Mouse (Mus musculus) thymus, adult 18-20 months (tissue): ENCODE measurements around the gene Exoc2.

Experiments used
- DNase-seq, 2 experiments: peaks; one replicate each; pipeline ENCODE4 v3.0.0; 2022; ENCODE audit warnings: mixed read lengths in 2 of 2

Exoc2 gene

GRCm38 (mm10) chr13:30814256-30814655, 159.6 kb downstream of the Exoc2 start:
- DNase-seq = no peak

GRCm38 (mm10) chr13:30813464-30813863, 160.4 kb downstream of the Exoc2 start:
- no peak for DNase-seq

GRCm38 (mm10) chr13:30809240-30809639, 164.7 kb downstream of the Exoc2 start:
- no peak for DNase-seq

GRCm38 (mm10) chr13:30802336-30802955, 171.4 kb downstream of the Exoc2 start:
- no peak for DNase-seq

DNA sequence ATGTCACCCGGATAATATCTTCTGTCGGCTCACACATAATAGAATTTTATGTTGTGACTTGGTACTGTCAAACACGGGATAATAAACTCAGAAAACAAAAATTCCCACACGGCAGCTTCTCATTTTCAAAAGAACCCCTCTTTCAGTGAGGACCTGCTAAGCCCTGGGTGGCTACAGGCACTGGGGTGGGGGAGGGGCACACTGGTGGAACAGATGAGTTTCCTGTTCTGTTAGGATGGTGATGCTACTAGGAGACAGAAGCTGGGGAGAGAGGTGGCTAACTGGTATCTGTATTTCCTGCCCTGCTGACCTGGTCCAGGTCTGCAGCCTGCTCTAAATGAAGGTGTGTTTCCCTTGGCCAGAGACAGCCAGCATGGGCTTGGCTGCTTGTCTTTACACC, 172.0 kb downstream of the Exoc2 start:
- no peak for DNase-seq

- no peak for DNase-seq
These were observed 177.9 kb downstream of the Exoc2 start for GRCm38 (mm10) chr13:30795960-30796359.

GRCm38 (mm10) chr13:30793616-30794015, 180.3 kb downstream of the Exoc2 start:
- DNase-seq = no peak

- DNase-seq = no peak
These were observed 180.7 kb downstream of the Exoc2 start for GRCm38 (mm10) chr13:30793196-30793595.

GRCm38 (mm10) chr13:30792741-30793140, 181.2 kb downstream of the Exoc2 start:
- DNase-seq = no peak

GRCm38 (mm10) chr13:30792308-30792707, 181.6 kb downstream of the Exoc2 start:
- DNase-seq = peak; percentile 37 to 62

DNA sequence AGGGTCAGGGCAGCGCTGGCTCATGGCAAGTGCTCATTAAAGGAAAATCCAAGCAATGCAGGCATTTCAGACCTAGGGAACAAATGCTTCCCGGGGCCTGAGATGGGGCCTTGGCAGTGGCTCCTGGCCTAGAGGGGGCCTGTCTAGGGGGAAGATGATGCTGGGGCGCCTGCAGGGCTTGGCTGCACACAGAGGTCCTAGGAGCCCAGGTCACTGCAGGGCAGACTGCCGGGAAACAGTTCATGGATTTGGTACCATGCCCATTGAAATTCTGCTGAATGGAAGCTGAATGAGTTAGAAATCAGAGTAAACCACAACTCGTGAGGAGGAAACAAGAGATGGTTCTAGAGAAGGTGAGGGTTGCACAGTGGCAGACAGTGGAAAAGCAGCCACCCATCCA, 183.9 kb downstream of the Exoc2 start:
- no peak for DNase-seq

GRCm38 (mm10) chr13:30788421-30788820, 185.5 kb downstream of the Exoc2 start:
- DNase-seq = no peak

DNA sequence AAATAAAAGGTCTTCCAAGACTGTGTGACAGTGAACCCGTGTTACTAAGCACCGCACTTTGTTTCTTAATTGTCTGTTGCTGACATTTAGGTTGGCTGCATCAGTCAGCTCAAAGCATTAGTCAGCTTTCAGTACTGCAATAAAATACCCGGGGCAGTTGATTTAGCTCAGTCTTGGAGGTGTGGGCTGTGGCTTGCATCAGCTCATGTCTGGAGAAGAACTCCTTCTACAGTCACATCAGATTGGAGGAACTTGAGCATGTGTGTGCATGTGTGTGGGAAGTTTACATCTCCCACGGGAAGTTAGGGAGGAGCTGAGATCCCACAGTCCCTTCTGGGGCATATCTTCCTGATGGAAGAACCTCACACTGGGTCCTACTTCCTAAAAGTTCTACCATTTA, 185.9 kb downstream of the Exoc2 start:
- no peak for DNase-seq

DNA sequence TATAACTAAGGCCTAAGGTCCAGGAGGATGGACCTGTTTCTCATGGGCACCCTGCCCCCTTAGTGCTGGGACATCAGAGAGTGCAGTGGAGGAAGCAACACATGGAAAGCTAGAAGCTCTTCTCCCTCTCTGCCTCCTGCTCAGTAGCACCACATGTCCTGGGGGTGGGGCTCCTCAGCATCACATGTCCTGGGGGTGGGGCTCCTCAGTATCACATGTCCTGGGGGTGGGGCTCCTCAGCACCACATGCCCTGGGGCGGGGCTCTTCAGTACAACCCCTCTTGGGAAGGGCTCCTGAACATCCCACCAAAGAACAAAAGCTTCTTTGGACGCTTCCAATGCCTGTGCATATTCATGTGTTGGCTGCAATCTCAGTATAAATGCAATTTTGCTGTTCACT, 186.3 kb downstream of the Exoc2 start:
- no peak for DNase-seq

DNA sequence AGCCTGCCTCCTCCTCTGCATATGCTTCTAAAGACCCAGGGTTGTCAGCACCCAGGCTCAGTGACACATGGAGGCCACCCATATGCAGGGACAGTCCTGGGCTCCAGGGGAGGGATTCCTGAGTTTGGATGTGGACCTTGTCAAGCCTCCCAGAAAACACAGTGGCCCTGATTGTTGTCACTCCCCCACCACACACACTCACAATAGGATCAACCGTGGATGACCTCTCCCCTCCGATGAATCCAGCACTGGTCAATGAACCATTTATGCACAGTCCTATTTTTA, 186.9 kb downstream of the Exoc2 start:
- no peak for DNase-seq

GRCm38 (mm10) chr13:30786235-30787035, 187.5 kb downstream of the Exoc2 start:
- peak; percentile 42 to 70 for DNase-seq

DNA sequence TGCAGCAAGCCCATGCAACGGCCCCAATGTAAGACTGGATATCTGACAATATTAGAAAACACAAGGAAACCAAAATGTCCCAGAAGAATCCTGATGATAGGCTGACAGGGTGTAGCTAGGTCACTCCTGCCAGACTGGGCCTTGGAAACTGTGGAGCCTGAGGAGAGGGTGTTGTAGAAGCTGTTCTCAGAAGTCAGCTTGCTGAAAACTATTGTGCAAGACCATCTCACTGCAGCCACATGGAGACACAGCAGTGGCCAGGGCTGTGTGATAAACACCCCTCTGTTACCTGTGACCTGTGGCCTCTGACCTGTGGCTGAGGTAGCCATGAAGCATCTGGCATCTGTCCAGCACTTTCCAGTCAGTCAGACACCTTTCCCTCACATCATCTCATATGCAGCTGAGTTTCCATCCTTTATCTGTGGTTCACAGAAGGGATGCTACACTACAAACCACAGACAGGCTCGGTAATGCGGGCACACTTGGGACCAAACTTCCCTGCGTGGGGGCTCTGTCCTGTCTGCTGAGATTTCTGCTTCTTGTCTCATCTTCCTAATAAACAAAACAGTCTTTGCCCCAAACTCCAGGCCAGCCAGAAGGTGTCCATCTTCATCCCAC, 188.4 kb downstream of the Exoc2 start:
- DNase-seq = no peak

- no peak for DNase-seq
These were observed 191.5 kb downstream of the Exoc2 start for GRCm38 (mm10) chr13:30782419-30782818.

DNA sequence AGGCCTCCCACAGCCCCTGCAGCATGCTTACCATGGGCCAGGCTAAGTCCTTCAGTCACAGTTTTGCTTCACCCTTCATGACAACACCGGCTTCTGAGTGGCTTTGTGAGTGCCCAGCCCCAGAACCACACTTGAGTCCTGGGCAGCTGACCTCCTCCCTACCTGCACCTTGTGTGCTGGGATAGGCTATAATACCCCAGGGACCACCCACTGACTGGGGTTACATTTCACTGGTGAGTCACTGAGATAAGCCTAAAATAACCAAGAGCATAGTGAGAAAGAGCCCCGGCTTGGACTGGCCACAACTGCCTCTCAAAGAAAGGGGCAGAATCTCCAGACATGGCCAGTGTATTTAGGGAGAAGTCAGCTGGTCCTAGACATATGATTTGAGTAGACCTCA, 192.0 kb downstream of the Exoc2 start:
- no peak for DNase-seq

GRCm38 (mm10) chr13:30777678-30778179, 196.2 kb downstream of the Exoc2 start:
- no peak for DNase-seq

DNA sequence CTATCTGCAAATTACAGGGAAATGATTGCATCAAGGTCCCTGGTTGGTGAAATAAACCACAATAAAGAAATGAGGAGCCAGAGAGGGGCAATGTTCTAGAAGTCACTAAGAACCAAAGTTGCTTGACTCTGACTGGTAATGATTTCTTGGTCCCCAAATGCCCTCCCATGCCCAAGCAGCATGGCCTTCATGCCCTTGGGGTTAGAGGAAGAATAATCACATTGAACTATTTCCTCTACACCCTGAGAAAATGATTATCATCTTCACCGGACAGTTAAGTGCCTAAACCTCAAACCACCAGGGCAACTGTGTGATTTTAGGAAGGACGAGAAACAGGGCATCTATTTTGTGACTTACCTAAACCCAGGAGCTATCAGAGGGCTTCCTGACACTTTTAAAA, 197.9 kb downstream of the Exoc2 start:
- DNase-seq = no peak

GRCm38 (mm10) chr13:30767477-30768127, 206.3 kb downstream of the Exoc2 start:
- peak in 1 of 2 experiments; percentile 6 for DNase-seq
